Mouse (Mus musculus) embryonic fibroblast, embryonic 13.5 days (primary cell): Measurements from ENCODE around the gene Crebl2.

Source experiments
- CTCF ChIP-seq: IDR thresholded peaks from 2 replicates; pipeline ENCODE4 v1.5.1; 2011; ENCODE audit warnings: mild to moderate bottlenecking, control low read depth, low read length, moderate library complexity, borderline replicate concordance; ENCODE audit not compliant: insufficient read depth
- POLR2A ChIP-seq: IDR thresholded peaks from 2 replicates; pipeline ENCODE4 v1.6.1; 2011; ENCODE audit warnings: low read depth, mild to moderate bottlenecking, control low read depth, low read length, moderate library complexity

- TF ChIP-seq CTCF (peak; percentile 78), POLR2A (no peak)
These were observed 35.9 kb upstream of the Crebl2 start for GRCm38 (mm10) chr6:134793911-134794520.
